Mouse (Mus musculus) ES-E14 (cell line): Measurements from ENCODE around the gene Fopnl. TPM values are rescaled to one million over a fixed set of nuclear protein-coding genes. Genes with fewer than 3 reads are reported as not detected.

Experiments
- DNase-seq: peaks from one replicate; pipeline ENCODE4 v3.0.0-alpha.2; 2013; ENCODE audit warnings: low read depth, low spot score
- H3K27ac ChIP-seq: 2 replicates; pipeline ENCODE4 v1.5.1; 2012; ENCODE audit warnings: low read depth, mild to moderate bottlenecking, low read length, moderate library complexity, mixed read lengths; ENCODE audit not compliant: poor library complexity, insufficient read depth, severe bottlenecking
- H3K36me3 ChIP-seq: 2 replicates; pipeline ENCODE4 v1.6.1; 2012; ENCODE audit warnings: mild to moderate bottlenecking, low read length, moderate library complexity, mixed read lengths; ENCODE audit not compliant: control insufficient read depth, poor library complexity, insufficient read depth, severe bottlenecking
- H3K4me1 ChIP-seq, 2 experiments: fragments of 150-350 bp in 1 of 2; sonication (generic) in 1 of 2; 2 replicates each; pipeline ENCODE4 v1.6.1; 2012; ENCODE audit warnings: low read length in 2 of 2, mild to moderate bottlenecking in 1 of 2, mixed read lengths in 1 of 2; ENCODE audit not compliant: control insufficient read depth in 2 of 2, insufficient read depth in 2 of 2, poor library complexity in 1 of 2
- H3K4me3 ChIP-seq, 2 experiments: fragments of 150-350 bp in 1 of 2; sonication (generic) in 1 of 2; 2 replicates each; pipeline ENCODE4 v1.5.1; 2012; ENCODE audit warnings: low read length in 2 of 2, low read depth in 1 of 2, mild to moderate bottlenecking in 1 of 2, mixed read lengths in 1 of 2; ENCODE audit not compliant: insufficient read depth in 1 of 2, poor library complexity in 1 of 2, severe bottlenecking in 1 of 2
- H3K9ac ChIP-seq: 2 replicates; pipeline ENCODE4 v1.6.1; 2012; ENCODE audit warnings: low read depth, mild to moderate bottlenecking, low read length, mixed read lengths; ENCODE audit not compliant: poor library complexity, insufficient read depth, severe bottlenecking
- H3K9me3 ChIP-seq: fragments of 150-350 bp; sonication (generic); 2 replicates; pipeline ENCODE4 v1.6.1; 2012; ENCODE audit warnings: low read depth, mild to moderate bottlenecking, low read length; ENCODE audit not compliant: control insufficient read depth, insufficient read depth
- CHD2 ChIP-seq: IDR thresholded peaks from 2 replicates; pipeline ENCODE4 v1.6.1; 2014; ENCODE audit warnings: mild to moderate bottlenecking, low read depth, low read length, inconsistent platforms
- HCFC1 ChIP-seq: IDR thresholded peaks from 2 replicates; pipeline ENCODE4 v1.6.1; 2012; ENCODE audit warnings: low read length, inconsistent platforms, borderline replicate concordance; ENCODE audit not compliant: insufficient read depth
- MAFK ChIP-seq: IDR thresholded peaks from 2 replicates; pipeline ENCODE4 v1.6.1; 2014; ENCODE audit warnings: mild to moderate bottlenecking, low read depth, low read length, inconsistent platforms; ENCODE audit not compliant: insufficient read depth
- ZC3H11A ChIP-seq: IDR thresholded peaks from 2 replicates; pipeline ENCODE4 v1.6.1; 2012; ENCODE audit warnings: low read depth, mild to moderate bottlenecking, inconsistent platforms, low read length, borderline replicate concordance
- ZNF384 ChIP-seq: IDR thresholded peaks from 2 replicates; pipeline ENCODE4 v1.6.1; 2012; ENCODE audit warnings: low read depth, low read length, inconsistent platforms
- in situ Hi-C, 2 experiments: fragments of 600-800 bp; cut with MboI; formaldehyde crosslinking; loops; one replicate each; pipeline ENCODE4 v1.15.1; 2025; ENCODE audit warnings: low sequenced_read_pairs in 2 of 2, inconsistent platforms in 1 of 2; ENCODE audit not compliant: unreplicated experiment in 2 of 2
- total RNA-seq: library from RNA; depleted of rRNA; stranded (reverse); fragments of 300-350 nt; gene quantifications from 2 replicates; pipeline ENCODE4 v1.2.3, GENCODE M21; 2012; rRNA removed

Fopnl gene
- total RNA-seq, 1 experiment, result 22.1 TPM

DNA sequence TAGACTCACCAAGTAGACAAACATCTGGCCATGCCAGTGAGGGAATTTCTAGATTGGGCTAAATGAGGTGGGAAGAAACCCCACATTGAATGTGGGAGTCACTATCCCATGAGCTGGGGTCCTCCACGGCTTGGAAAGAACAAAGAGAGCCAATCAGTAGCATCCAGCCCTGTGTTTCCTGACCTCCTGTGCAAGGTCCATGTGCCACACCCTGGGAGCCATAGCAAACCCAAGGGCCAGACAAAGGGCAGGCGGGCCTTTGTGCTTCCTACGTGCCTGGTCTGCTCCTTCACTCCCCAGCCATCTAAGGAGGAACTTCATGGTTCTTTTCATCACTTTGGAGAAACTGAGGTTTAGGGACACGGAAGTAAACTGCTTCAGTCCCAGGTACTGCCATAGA, 64.3 kb downstream of the Fopnl start:
- Histone ChIP-seq H3K36me3 (no peaks in the 10 kb centered on the region), H3K9me3 (no peaks in the 10 kb centered on the region), H3K27ac (no peak overlapping the region), H3K9ac (no peak overlapping the region), H3K4me1 (no peaks in the 10 kb centered on the region), H3K4me3 (no peak overlapping the region)
- in situ Hi-C loops, result no loop called here
- TF ChIP-seq HCFC1, result no peak
- DNase-seq, result no peak

DNA sequence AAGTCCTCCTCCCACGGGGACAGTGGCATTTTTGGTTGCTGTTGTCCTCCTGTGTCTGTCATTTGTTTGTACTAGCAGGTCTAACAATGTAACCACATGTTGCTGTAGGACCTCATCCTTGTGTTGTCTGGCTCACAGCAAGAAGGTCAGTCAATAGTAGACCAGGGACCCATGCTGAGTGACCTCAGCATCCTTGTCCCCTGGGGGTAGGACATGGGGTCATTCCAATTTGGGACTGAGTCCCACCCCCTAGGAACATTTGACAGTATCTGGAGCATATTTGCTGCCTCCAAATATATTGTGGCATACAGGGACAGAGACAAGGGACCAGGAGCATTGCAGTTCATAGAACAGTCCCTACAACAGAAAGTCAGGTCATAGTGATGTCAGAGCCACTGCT, 67.3 kb downstream of the Fopnl start:
- H3K9me3 ChIP-seq, result no peaks in the 10 kb centered on the region
- in situ Hi-C loops, result no loop called here
- TF ChIP-seq CHD2 (no peak), ZNF384 (no peak), MAFK (no peak), HCFC1 (no peak), ZC3H11A (no peak)
- H3K9ac ChIP-seq, result no peak overlapping the region
- H3K4me3 ChIP-seq, result no peak overlapping the region
- no peak for DNase-seq
- H3K36me3 ChIP-seq, result no peaks in the 10 kb centered on the region
- H3K4me1 ChIP-seq, result no peaks in the 10 kb centered on the region
- H3K27ac ChIP-seq, result no peak overlapping the region

Other genes with a start within 250 kb of the Fopnl start
- gene Nde1, start 154.1 kb downstream of the Fopnl start, total RNA-seq, result 61.3 and 69.1 TPM in 2 replicates
- gene Marf1, start 154.1 kb downstream of the Fopnl start, total RNA-seq, result 24.1 and 26.4 TPM in 2 replicates
- gene Myh11, start 26.0 kb downstream of the Fopnl start, total RNA-seq, result 0.37 and 0.76 TPM in 2 replicates
- gene Abcc1, start 44.2 kb upstream of the Fopnl start, total RNA-seq, result 46.7 and 75.7 TPM in 2 replicates
- 0.09 TPM in 1 of 2 replicates, not detected in the other for gene A630010A05Rik, start 244.9 kb upstream of the Fopnl start, total RNA-seq